Mouse (Mus musculus) hematopoietic multipotent progenitor cell, adult 10-12 weeks (in vitro differentiated cells): ENCODE data around the gene Crybg1. TPM values are rescaled to one million over a fixed set of nuclear protein-coding genes. Genes with fewer than 3 reads are reported as not detected.

Experiments
- polyA plus RNA-seq: library from polyadenylated mRNA; stranded (reverse); fragments of >175 nt; gene quantifications from 2 replicates; pipeline ENCODE4 v1.2.3, GENCODE M21; 2012; ENCODE audit warnings: low replicate concordance

Crybg1 gene
- 9.4 and 14.1 TPM in 2 replicates for polyA plus RNA-seq

GRCm38 (mm10) chr10:44148337-44149317 lies at the start of gene Crybg1:
TSS of gene Crybg1 (minus strand) at chr10:44148853.

GRCm38 (mm10) chr10:43901578-43902194 lies 247.0 kb downstream of the Crybg1 start, which contains the start of the genes Qrsl1 and Rtn4ip1:
TSS of gene Qrsl1 (minus strand) at chr10:43901745.
TSS of gene Rtn4ip1 (plus strand) at chr10:43901807.

Other genes with a start within 250 kb of the Crybg1 start
- 2.5 and 6.7 TPM in 2 replicates for gene Qrsl1, start 247.1 kb downstream of the Crybg1 start, polyA plus RNA-seq
- 2.3 and 2.8 TPM in 2 replicates for gene Rtn4ip1, start 247.0 kb downstream of the Crybg1 start, polyA plus RNA-seq
- 8.9 and 9.6 TPM in 2 replicates for gene Atg5, start 119.5 kb upstream of the Crybg1 start, polyA plus RNA-seq